Mouse (Mus musculus) hindbrain, embryonic 14.5 days (tissue): Measurements from ENCODE around the gene B3galt6. TPM values are rescaled to one million over a fixed set of nuclear protein-coding genes. Genes with fewer than 3 reads are reported as not detected.

Experiments used
- ATAC-seq: fragments of 200-750 bp; cut with Nextera tagmentation; 2 replicates; pipeline ENCODE4 v1.8.0; 2017; ENCODE audit warnings: moderate number of reproducible peaks, mild to moderate bottlenecking, moderate TSS enrichment, moderate library complexity; ENCODE audit not compliant: low FRiP score
- DNase-seq: peaks from one replicate; pipeline ENCODE4 v3.0.0-alpha.2; 2015; ENCODE audit warnings: low spot score
- H3K27ac ChIP-seq: fragments of 300-500 bp; sonication (generic); 2 replicates; pipeline ENCODE4 v1.5.1; 2014; ENCODE audit warnings: mild to moderate bottlenecking, moderate library complexity
- H3K27me3 ChIP-seq: fragments of 300-500 bp; sonication (generic); 2 replicates; pipeline ENCODE4 v1.6.1; 2014; ENCODE audit warnings: mild to moderate bottlenecking, low read length, mixed read lengths; ENCODE audit not compliant: control insufficient read depth, insufficient read depth
- H3K36me3 ChIP-seq: fragments of 300-500 bp; sonication (generic); replicated peaks from 2 replicates; pipeline ENCODE4 v1.6.1; 2014; ENCODE audit not compliant: control insufficient read depth, insufficient read depth
- H3K4me1 ChIP-seq: fragments of 300-500 bp; sonication (generic); replicated peaks from 2 replicates; pipeline ENCODE4 v1.6.1; 2014; ENCODE audit warnings: antibody characterized with exemption, low read length, mixed read lengths; ENCODE audit not compliant: control insufficient read depth, insufficient read depth
- H3K4me2 ChIP-seq: fragments of 300-500 bp; sonication (generic); replicated peaks from 2 replicates; pipeline ENCODE4 v1.6.1; 2014; ENCODE audit warnings: mild to moderate bottlenecking, moderate library complexity
- H3K4me3 ChIP-seq: fragments of 300-500 bp; sonication (generic); replicated peaks from 2 replicates; pipeline ENCODE4 v1.5.1; 2014; ENCODE audit warnings: mild to moderate bottlenecking, low read length
- H3K9ac ChIP-seq: fragments of 300-500 bp; sonication (generic); 2 replicates; pipeline ENCODE4 v1.6.1; 2014
- H3K9me3 ChIP-seq: fragments of 300-500 bp; sonication (generic); 2 replicates; pipeline ENCODE4 v1.6.1; 2016; ENCODE audit warnings: low read length; ENCODE audit not compliant: control insufficient read depth
- WGBS: fragments of 180-500 bp; shearing (Covaris S2); extraction: QIAGEN DNeasy Blood & Tissue Kit; methylation state at CpG from one replicate; pipeline ENCODE4 v1.1.7; 2014; 5-methylcytosine and 5-hydroxymethylcytosine counted together
- polyA plus RNA-seq: library from polyadenylated mRNA; unstranded; fragments of >200 nt; fragmentation: Nextera tagmentation; extraction: Ambion mirVana; gene quantifications from 2 replicates; pipeline ENCODE4 v1.2.1, GENCODE M21; 2014

Gene B3galt6
- 38.4 and 38.8 TPM in 2 replicates for polyA plus RNA-seq

DNA sequence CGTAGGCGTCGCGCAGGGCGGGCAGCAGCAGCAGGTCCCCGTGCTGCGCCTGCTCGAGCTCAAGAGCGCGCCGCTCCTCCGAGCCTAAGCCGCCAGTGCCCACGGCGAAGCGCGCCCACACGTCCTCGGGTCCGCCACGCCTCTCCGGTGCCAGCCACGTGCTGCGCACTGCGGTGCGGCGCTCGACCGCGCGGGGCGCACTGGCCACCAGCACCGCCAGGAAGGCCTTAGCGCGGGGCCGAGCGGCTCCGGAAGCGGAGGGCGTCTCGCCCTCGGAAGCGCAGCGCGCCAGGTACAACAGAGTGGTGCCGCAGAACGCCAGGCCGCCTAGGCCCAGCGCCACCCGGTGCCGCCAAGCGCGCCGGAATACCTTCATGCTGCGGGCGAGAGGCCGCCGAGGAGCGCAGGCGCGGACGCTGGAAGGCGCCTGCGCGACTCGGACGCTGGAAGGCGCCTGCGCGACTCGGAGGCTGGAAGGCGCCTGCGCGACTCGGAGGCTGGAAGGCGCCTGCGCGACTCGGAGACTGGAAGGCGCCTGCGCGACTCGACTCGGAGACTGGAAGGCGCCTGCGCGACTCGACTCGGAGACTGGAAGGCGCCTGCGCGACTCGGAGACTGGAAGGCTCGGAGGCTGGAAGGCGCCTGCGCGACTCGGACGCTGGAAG is at the start of gene B3galt6, which contains the start of gene Sdf4:
Gene B3galt6, minus strand, starts transcription at position 409 of the 665 bp plus-strand sequence.
Gene Sdf4, plus strand, starts transcription at position 632 of the 665 bp plus-strand sequence.
- H3K4me1 ChIP-seq: peaks cover 28% of the 10 kb centered on the region
- under 1% methylated on average over 92 of the region's 99 CpGs for WGBS
- peak; percentile 87 for DNase-seq
- H3K27ac ChIP-seq: peak within 1 kb of the TSS; percentile 97
- no peaks in the 10 kb centered on the region for H3K27me3 ChIP-seq
- H3K4me3 ChIP-seq: peak within 1 kb of the TSS; percentile 94
- ATAC-seq: peak; percentile 88
- H3K4me2 ChIP-seq: peak within 1 kb of the TSS; percentile 92
- H3K9ac ChIP-seq: peak within 1 kb of the TSS; percentile 91
- no peaks in the 10 kb centered on the region for H3K9me3 ChIP-seq
- peaks cover 17% of the 10 kb centered on the region for H3K36me3 ChIP-seq

DNA sequence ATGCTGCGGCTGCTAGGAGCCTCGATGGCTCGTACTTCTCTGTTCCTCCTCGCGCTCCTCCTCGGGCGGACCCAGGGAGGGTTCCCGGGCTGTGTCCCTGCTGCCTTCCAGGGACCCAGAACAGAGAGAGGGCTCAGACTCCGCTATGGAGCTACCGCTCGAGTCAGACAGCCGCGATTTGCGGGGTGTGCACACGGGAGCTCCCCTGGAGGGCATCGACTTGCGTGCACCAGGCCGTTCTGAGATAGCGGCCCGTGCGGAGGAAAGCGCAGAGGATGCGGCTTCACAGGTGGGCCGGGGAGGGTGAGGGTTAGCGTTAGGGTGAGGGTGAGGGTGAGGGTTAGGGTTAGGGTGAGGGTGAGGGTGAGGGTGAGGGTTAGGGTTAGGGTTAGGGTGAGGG is 42.5 kb upstream of the B3galt6 start:
- WGBS: 3% methylated on average over 25 of the region's 25 CpGs
- peaks cover 28% of the 10 kb centered on the region for H3K27me3 ChIP-seq
- H3K36me3 ChIP-seq: no peaks in the 10 kb centered on the region
- H3K9me3 ChIP-seq: no peaks in the 10 kb centered on the region
- peak overlapping the region; percentile 15 for H3K4me3 ChIP-seq
- no peak overlapping the region for H3K27ac ChIP-seq
- peak overlapping the region; percentile 43 for H3K4me2 ChIP-seq
- DNase-seq (no peak), ATAC-seq (no peak)
- H3K4me1 ChIP-seq: peaks cover 22% of the 10 kb centered on the region
- peak overlapping the region; percentile 32 for H3K9ac ChIP-seq

DNA sequence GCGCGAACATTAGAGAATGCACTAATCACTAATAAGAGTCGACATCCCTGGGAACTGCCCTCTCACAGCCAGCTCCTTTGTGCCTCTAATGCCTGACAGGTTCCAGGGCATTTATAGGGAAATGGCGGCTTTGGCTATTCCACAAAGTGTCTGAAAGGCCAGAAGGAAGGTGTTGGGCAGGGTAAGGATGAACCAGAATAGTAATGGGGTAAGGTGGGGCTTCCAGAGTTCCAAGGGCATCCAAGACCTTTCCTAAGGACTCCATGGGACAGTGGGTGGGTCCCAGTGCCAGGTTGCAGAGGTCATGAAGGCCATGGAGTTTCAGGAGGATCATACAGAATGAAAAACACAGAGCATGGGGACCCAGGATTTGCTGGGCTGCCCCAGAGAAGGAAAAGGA is 41.9 kb upstream of the B3galt6 start:
- Histone ChIP-seq H3K4me1 (peaks cover 22% of the 10 kb centered on the region), H3K4me3 (no peak overlapping the region), H3K27ac (no peak overlapping the region), H3K4me2 (peak overlapping the region; percentile 43; the same call in 1 of the 2 replicates), H3K9ac (no peak overlapping the region), H3K9me3 (no peaks in the 10 kb centered on the region), H3K36me3 (0 out of 2 replicates have a peak, but pooled peaks cover under 1% of the 10 kb centered on the region), H3K27me3 (peaks cover 28% of the 10 kb centered on the region)
- DNase-seq: no peak
- WGBS: 46% methylated on average over 4 of the region's 4 CpGs
- no peak for ATAC-seq

DNA sequence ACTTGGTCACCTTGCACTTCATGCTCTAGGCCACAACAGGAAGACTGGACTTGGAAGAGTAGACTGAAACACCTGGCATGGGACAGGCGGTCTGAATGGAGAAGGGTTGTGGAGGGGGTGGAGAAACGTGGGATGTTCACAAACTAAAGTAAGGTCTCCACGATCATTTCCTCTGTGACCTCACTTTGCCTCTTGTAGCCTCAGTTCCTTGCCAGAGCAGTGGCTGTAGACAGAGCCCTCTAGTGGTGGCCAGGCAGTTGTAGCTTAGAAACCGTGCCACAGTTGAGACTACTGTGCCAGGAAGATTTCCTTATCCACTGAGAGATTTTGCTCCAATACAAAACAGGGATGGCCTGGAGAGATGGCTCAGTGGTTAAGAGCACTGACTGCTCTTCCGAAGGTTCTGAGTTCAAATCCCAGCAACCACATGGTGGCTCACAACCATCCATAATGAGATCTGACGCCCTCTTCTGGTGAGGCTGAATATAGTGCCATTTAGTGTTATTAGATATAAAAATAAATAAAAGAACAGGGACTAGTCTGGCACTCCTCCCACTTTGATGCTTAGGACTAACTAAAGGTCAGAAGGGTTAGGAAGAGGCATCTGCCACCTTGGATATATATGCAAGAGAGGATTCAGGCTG is 41.1 kb upstream of the B3galt6 start:
- 0 out of 2 replicates have a peak, but pooled peaks cover 4% of the 10 kb centered on the region for H3K36me3 ChIP-seq
- ATAC-seq (no peak), DNase-seq (peak; percentile 43)
- peaks cover 28% of the 10 kb centered on the region for H3K27me3 ChIP-seq
- peaks cover 22% of the 10 kb centered on the region for H3K4me1 ChIP-seq
- no peak overlapping the region for H3K4me2 ChIP-seq
- H3K27ac ChIP-seq: no peak overlapping the region
- WGBS: 58% methylated on average over 6 of the region's 6 CpGs
- H3K4me3 ChIP-seq: no peak overlapping the region
- H3K9me3 ChIP-seq: no peaks in the 10 kb centered on the region
- H3K9ac ChIP-seq: no peak overlapping the region

DNA sequence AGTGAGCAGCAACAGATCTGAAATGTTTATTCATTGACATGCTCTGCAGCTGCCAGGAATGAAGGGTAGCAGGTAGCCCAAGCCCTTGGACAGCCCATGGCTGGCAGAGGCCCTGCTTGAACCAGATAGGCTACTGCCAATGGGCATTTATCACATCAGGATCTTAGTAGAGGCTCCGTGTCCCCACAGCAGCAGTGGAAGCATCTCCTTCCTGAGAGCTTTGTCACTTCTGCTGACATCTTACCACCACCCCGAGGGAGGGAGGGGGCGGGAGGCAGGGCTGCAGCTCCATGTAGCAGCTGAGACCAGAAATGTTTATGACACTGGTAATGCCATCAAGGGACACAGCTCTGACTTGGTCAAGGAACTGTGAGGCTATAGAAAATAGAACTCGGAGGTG is 40.4 kb upstream of the B3galt6 start:
- H3K4me3 ChIP-seq: no peak overlapping the region
- peaks cover 28% of the 10 kb centered on the region for H3K27me3 ChIP-seq
- WGBS: 90% methylated on average over 4 of the region's 4 CpGs
- no peak for ATAC-seq
- no peak overlapping the region; the same call in 1 of the 2 replicates for H3K4me2 ChIP-seq
- H3K4me1 ChIP-seq: peaks cover 22% of the 10 kb centered on the region
- no peak overlapping the region for H3K27ac ChIP-seq
- peaks cover 10% of the 10 kb centered on the region; the same call in 1 of the 2 replicates for H3K36me3 ChIP-seq
- no peak for DNase-seq
- no peaks in the 10 kb centered on the region for H3K9me3 ChIP-seq
- H3K9ac ChIP-seq: no peak overlapping the region

DNA sequence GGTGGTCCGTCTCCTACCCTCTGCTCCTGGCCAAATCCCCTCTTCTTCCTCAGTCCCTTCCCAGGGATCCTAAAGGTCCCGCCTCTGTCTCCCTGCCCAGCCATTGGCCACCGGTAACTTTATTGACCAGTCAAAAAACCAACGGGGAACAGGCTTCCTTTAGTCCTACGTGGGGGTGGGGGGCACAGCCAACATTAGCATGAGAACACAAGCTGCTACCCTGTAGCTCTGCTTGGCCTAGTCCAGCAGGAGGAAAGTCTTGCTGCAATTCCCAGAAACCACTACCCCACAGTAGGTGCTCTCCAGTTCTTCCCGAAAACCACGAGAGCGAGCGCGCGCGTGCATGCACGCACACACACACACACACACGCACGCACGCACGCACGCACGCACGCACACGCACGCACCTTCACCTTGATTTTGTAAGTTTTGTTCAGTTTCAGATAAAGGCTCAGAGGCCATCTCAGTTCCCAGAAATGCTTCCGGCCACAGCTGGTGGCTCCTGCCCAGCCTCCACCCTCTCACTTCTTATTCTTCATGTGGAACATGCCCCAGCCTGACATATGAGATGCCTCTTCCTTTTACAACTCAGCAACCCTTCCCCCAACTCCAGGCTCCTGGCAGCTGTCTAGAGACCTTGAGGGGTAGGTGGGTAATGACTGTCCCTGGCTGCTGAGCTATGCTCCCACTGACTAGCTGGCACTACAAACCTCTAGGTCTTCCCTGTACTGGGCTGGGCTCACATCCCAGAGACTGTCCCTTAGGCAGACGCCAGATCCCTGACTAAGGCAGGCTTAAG is 39.3 kb upstream of the B3galt6 start:
- Histone ChIP-seq H3K4me1 (peaks cover 22% of the 10 kb centered on the region), H3K36me3 (peaks cover 17% of the 10 kb centered on the region; the same call in 1 of the 2 replicates), H3K27me3 (peaks cover 28% of the 10 kb centered on the region), H3K4me3 (peak overlapping the region; percentile 45), H3K27ac (peak overlapping the region; percentile 81), H3K9ac (peak overlapping the region; percentile 60), H3K4me2 (peak overlapping the region; percentile 78), H3K9me3 (no peaks in the 10 kb centered on the region)
- peak; percentile 94 for ATAC-seq
- WGBS: under 1% methylated on average over 24 of the region's 24 CpGs
- DNase-seq: peak; percentile 81

DNA sequence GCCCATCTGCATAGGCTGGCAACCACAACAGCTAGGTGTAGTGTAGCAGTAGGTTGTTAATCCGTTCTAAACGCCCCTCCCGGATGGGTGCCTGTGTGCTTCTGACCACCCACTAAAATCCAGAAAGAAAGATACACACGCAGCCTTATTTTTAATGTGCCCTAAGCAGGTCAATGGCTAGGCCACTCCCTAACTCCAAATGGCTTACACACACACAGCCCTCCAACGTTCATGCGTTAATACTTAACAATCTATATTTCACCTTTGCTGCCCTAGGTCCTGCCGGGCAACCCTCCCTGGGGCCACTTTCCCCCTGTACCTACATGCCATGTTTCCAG is 38.8 kb upstream of the B3galt6 start:
- Histone ChIP-seq H3K9me3 (no peaks in the 10 kb centered on the region), H3K27ac (peak overlapping the region; percentile 81), H3K27me3 (peaks cover 23% of the 10 kb centered on the region), H3K4me1 (peaks cover 22% of the 10 kb centered on the region), H3K9ac (peak overlapping the region; percentile 60), H3K4me2 (peak overlapping the region; percentile 78), H3K36me3 (peaks cover 17% of the 10 kb centered on the region; the same call in 1 of the 2 replicates), H3K4me3 (peak overlapping the region; percentile 45)
- ATAC-seq (no peak; the same call in 1 of the 2 replicates), DNase-seq (peak; percentile 26)
- WGBS: 9% methylated on average over 7 of the region's 7 CpGs

DNA sequence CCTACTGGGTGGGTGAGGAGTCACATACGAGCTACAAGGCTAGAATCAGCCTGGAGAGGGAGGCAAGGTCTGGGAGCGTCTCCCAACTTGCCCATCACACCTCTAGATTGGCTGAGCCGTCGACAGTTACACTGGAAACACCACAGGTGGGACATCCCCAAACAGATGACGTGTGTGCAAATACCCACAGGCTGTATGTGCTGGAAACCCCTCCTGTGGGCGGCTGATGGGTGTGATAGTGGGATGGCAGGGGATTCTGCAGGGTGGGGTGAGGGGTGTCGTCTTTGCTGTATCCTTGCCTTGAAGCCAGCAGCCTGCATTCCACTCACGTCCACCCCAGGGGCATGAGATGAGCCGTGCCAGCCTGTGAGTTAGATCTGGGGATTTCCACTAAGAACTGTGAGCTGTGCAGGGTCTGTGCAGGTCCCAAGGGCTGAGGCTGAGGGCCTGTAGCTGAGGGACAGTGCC is 38.2 kb upstream of the B3galt6 start:
- ATAC-seq (no peak), DNase-seq (no peak)
- WGBS: 57% methylated on average over 9 of the region's 9 CpGs

DNA sequence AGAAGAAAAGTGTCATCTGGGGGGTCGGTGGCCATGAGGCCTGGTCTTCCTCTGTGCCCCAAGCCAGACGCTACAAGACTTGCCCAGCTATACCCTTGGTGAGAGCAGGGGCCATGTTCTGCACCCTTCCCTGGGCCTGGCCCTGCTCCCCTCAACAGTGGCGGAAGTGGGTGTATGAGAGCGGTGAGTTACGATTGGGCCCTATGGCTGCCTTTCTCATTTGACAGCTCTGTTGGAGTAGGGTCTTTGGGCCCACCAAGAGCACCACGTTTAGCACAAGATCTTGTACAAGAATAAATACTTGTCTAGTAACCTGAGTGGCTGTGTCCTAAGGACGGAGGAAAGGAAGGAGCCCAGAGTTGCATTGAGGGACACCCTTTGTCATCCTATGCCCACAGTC is 36.1 kb upstream of the B3galt6 start:
- ATAC-seq (no peak), DNase-seq (no peak)
- peaks cover 22% of the 10 kb centered on the region for H3K4me1 ChIP-seq
- H3K4me3 ChIP-seq: no peak overlapping the region
- 92% methylated on average over 7 of the region's 7 CpGs for WGBS
- no peaks in the 10 kb centered on the region for H3K9me3 ChIP-seq
- no peak overlapping the region for H3K4me2 ChIP-seq
- no peak overlapping the region for H3K9ac ChIP-seq
- no peaks in the 10 kb centered on the region for H3K27me3 ChIP-seq
- H3K36me3 ChIP-seq: peaks cover 17% of the 10 kb centered on the region; the same call in 1 of the 2 replicates
- H3K27ac ChIP-seq: no peak overlapping the region

More for the DNA sequence above, 38.2 kb upstream of the B3galt6 start:
- Histone ChIP-seq H3K9ac (peak overlapping the region; percentile 60), H3K4me1 (peaks cover 22% of the 10 kb centered on the region), H3K9me3 (no peaks in the 10 kb centered on the region), H3K27me3 (peaks cover 17% of the 10 kb centered on the region), H3K4me2 (peak overlapping the region; percentile 78), H3K36me3 (peaks cover 17% of the 10 kb centered on the region; the same call in 1 of the 2 replicates), H3K27ac (peak overlapping the region; percentile 81), H3K4me3 (peak overlapping the region; percentile 45)
